Mouse (Mus musculus) liver (tissue): ENCODE measurements around the gene Ewsr1.
A peak's percentile ranks its signal among the peaks of the same experiment; 100 is the strongest.

Source experiments
- DNase-seq: peaks from one replicate; pipeline ENCODE4 v3.0.0-alpha.2; 2020; ENCODE audit warnings: mixed read lengths

The Ewsr1 gene

DNA sequence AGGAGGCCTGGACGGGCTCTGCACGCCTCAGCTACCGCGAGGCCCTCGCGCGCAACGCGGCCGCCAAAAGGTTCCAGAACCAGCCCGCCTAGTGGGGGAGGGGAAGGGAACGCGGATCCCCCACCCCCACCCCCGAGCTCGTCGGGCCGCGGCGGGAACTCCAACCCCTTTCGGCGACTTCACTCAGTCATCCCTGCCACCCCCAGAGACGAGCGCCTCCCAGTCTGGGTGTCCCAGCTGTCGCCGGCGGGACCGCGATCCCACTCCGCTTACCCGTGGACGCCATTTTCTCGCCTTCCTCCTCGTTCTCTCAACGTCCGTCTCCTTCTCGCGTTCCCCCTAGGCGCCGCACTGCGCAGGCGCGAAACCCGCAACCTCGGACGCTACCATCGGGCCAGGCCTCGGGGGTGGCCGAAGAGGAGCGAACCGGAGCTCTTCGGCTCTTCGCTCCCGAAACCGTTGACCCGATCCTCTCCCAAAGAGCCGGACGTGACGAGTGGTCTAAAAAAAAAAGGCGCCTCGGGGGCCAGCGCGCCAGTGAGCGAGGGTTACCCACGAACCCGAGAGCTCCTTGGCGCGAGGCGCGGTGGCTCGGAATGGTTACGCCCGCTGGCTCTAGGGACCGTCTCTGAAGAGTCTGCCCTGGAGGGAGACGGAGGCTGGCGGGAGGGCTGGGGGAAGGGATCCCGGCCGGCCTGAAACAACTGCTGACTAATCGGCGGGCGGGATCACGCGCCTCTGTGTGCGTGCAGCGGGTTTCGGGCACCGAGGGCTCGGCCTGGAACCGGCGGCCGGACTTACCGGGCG lies at the start of gene Ewsr1, which contains the start of gene Rhbdd3:
Ewsr1 (minus strand) TSS at position 531 of the 807 bp plus-strand sequence.
Rhbdd3 (plus strand) TSS at position 191 of the 807 bp plus-strand sequence.
- peak; percentile 96 for DNase-seq

DNA sequence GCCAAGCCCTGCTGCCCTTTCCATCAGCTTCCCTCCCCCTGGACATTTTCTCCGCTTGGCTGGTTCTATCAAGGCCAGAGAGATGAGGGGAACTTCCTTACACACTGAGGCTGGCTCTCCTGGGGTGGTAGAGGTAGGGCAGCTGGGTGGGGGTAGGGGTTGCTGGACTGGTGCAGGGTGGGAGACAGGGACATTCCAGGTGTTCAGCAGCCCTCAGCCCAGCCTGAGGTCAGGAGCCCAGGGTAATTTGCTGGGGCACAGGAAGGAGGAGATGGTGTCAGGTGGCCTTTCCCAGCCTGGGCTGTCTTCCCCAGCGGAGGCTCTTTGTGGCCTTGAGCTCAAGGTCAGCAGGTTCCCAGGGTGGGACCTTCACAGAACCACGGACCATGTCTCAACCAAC lies 46.5 kb upstream of the Ewsr1 start:
- no peak for DNase-seq

DNA sequence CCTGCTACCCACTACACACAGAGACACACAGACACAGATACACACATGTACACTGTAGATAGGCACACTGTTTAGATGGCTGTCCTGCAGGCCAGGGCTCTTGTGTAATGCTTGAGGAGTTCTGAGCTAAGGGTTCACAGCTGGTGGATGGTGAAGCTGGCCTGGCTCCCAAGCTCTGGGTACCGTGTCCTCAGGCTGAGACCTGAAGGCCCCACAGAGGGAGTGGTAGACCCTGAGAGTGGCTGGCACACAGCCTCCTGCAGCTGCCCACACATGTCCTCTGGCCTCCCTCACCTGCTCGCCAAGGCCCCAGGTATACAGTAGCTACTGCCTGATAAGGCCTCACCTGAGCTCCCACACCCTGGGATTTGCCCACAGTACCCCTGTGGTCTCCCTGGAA lies 42.9 kb upstream of the Ewsr1 start:
- no peak for DNase-seq

DNA sequence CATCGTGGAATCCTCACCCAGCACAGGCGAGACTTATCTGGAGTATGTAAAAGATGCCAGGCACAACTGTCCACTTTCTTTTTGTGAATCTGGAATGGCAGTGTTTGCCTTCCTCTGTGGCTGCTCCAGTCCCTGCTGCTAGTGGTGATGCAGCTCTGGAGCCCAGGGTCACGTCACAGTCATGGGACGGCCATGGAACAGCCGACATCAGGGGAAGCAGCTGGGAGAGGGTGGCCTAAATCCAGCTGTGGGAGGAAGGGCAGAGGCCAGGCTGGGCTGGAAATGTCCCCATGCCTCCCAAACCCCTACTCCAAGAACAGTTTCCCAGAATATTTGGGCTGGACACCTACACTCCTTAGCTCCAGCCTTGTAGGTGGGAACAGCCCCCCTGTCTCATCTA lies 42.2 kb upstream of the Ewsr1 start:
- DNase-seq = no peak

DNA sequence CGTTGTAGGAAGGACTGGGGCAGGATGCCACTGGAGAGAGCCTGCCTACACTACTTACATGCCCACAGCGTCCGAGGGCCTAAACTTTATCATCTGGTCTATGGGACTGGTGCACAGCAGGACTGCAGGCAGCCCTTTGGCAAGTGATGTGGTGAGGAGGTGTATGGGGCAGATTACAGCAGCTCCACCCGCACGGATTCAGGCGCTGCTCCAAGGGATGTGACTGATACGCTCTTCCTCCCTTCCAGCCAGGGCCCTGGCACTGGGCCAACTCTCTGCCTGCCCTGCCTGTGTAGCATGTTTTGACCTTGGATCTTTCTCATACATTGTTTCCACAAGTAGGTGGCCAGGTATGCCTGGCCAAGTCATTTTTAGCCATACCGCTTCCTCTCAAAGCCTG lies 41.6 kb upstream of the Ewsr1 start:
- DNase-seq = peak; percentile 61

DNA sequence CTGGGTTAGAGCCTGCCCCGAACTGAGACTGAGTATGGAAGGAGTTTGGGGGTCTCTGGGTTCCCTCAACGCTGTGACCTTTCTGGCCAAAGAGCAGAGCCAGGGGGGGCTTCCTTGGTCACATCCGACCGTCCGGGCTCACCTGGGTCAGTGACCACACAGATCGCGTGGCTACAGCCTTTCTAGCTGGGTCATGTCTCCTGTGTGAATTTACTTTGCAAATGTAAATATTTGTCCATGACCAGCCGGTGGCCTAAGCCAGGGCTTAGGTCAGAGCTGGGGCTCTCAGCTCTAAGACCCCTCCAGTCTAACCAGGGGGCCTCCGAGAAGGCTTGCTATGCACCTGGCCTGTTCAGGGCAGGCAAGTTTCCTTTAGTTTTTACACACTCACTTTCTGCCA lies 40.3 kb upstream of the Ewsr1 start:
- DNase-seq = peak; percentile 43

DNA sequence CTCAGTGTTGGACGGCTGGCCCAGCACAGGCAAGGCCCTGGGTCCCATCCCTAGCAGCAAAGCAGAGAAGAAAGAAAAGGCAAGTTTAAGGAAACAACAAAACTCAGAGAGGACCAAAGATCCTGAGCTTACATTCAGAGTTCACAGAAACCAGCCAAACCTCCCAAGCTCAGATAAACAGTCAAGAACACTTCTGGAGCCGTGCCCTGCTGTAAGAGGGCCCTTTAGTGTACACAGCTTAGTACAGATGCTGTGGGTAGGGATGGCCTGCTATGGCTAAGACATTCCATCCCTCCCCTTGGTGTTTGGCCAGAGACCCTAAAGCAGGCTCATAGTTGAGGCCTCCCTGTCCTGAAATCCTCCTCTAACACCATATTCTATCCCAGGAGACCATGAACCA lies 39.6 kb upstream of the Ewsr1 start:
- DNase-seq = no peak

DNA sequence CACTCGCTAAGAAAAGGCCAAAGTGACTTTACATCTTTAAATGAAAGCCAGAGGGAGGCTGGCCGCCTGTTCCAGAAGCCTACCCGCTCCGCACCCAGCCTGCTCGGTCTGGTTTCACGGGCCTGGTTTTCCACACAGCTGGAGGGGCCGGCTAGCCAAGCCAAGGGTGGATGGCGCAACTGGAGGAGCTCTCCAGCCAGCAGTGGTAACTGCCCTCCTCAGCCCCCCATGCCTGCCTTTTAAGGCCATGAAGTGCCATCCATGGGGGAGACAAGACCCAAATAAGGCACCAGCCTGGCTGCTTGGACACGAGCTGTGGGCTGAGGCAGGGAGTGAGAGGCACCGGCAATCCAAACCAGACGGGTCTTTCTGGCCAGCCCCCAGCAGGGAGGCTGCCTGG lies 36.8 kb upstream of the Ewsr1 start:
- no peak for DNase-seq

DNA sequence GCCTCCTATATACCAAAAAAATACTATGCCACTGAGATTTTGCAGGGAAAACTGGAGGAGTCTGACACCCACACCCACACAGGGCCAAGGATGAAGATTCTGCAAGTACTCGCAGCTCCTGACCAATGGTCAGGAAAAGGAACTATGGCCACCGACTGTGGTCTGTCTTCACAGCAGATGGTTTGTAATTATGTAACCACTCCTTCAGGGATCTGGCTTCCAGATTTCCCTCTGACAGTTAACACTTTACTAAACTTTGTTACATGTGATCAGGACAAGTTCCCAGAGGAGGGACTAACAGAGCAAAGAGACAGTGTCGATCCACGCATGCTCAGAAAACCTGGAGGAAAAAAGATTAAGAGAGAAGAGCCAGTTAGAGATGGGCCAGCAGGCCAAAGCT lies 33.7 kb upstream of the Ewsr1 start:
- DNase-seq = no peak

DNA sequence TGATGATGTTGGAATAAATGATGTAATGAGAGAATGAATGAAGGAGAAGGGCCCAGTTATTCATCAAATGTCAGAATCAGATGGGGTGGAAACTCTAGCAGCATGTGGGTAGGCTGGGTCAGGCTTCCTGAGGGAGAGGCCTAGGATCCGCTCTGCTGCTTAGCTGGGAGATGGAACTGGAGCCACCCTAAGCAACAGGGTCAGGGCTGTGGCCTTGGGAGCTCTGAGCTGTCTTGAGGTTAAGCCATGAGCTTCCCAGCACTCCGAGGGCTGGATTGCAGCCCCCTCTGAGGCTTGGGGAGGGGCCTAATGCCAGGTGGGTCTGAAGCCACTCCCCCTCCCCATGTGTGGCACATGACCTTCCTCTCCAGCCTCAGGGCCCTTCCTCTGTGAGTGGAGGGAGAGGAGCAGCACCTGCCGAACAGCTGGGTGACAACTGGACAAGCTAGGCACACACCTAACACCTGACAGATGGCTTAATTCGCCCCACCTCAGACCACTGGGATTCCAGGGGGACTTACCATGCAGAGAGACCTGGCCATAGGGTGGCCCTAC lies 31.1 kb upstream of the Ewsr1 start:
- DNase-seq = no peak

DNA sequence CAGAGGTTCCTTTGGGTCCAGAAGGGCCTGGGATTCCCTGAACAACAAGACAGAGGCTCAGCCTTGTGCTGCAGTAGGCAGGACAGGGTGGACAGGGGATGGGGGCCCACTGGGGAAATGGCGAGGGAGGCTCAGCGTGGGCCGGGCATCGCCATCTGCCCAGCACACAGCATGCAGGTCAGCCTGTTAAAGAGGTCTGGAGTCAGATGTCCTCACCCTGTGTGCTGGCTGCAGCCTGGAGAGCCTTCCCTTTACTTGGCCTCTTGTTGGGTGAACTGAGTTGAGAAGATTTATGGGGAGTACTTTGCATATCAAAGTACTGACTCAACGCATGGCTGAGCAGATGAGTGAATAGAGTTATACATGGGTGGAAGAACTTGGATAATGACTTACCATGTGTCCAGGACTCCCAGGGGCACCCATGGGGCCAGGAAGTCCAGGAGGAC lies 30.0 kb upstream of the Ewsr1 start:
- DNase-seq = no peak

DNA sequence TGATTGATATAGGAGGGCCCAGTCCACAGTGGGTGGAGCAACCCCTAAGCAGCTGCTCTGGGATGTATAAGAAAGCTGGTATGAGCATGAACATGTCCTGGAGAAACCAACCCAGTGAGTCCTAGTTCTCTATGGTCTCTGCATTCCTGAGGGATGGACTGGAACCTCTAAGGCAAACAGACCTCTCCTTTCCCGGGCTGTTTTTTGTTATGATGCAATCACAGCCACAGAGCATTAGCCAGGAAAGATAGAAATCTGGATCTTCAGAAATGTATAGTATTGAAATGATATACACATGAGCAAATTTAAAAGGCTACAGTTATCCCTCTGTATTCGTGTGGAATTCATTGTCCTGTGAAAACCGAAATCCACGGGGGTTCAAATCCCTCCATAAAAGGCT lies 26.6 kb upstream of the Ewsr1 start:
- no peak for DNase-seq

DNA sequence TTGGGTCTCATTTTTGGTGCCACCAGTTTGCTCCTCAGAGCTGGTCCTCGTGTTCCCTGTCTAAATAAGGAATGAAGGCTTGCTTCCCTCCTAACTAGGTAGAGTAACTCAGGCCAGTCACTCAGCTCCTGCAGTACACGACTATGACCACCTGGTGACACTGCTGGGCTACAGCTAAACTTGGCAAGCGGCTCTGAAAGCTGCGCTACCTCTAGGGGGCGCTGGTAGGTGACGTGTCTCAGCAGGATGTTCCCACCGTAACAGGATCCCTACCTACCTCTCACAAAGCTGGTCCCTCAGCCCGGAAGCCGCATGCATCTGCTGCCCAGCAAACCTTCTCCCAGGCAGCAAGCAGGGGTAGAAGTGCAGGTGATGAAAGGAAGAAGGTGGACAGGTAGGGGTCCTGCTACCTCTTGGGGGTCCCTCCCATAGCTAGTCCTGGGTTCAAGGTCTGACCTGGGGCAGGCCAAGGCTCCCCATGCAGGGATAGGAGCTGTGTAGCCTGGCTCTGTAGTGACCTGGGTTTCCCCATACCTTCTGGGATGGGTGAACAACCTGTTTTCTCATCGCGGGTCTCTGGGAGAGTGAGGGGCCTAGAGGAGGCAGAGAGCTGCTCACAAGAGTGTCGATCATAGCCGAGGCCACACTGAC lies 16.0 kb upstream of the Ewsr1 start:
- peak; percentile 90 for DNase-seq

DNA sequence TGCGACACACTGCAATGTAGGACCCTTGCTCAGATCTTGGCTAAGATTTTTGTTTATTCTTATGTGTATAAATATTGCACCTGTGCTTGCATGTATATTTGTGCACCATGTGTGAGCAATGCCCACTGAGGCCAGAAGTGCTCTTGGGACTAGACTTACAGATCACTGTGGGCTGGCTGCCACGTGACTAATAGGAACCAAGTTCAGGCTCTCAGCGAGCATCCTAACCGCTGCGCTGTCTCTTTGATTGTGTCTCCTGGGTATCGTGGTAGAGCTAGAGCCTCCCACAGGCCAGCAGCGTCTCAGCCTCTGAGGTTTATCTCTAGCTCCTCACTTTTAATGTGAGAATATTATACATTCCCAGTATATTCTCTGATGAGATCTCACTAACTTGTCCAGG lies 14.6 kb upstream of the Ewsr1 start:
- DNase-seq = no peak

DNA sequence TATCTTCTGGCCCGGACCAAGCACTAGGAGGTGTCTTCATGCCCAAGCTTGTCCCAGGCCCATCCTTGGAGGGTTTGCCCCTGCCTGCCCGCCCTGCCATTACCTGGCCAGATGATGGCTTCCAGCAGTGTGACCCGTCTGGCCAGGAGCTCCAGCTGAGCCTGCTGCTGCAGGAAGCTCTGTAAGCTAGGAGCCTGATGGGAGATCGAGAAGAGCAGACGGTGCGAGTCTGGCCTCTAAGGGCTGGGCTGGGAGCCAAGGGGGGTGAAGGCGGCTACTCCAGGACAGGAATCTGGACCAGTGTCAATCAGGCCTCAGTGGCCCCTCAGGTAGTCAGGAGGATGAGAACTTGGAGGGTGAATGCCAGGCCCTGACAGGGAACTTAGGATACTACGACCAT lies 10.4 kb upstream of the Ewsr1 start:
- no peak for DNase-seq

DNA sequence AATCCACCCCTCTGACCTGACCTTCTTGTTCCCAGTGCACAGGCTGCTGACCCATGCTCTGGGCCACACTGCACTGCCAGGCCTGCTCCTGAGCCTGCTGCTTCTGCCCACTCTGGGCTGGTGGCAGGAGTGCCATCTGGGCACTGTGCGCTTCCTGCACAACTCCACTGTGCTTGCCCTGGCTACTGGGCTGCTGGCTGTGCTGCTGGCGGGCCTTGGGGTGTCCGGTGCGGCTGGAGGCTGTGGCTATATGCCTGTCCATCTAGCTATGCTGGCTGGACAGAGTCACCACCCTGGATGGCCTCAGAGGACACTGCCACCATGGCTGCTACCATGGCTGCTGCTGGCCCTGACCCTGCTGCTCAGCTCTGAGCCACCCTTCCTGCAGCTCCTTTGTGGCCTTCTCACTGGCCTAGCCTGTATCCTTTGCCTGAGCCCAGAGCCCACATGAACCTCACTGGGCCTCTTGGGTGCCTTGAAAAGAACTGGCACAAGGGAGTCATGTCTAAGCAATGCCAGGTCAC lies 5.0 kb upstream of the Ewsr1 start:
- DNase-seq = no peak

DNA sequence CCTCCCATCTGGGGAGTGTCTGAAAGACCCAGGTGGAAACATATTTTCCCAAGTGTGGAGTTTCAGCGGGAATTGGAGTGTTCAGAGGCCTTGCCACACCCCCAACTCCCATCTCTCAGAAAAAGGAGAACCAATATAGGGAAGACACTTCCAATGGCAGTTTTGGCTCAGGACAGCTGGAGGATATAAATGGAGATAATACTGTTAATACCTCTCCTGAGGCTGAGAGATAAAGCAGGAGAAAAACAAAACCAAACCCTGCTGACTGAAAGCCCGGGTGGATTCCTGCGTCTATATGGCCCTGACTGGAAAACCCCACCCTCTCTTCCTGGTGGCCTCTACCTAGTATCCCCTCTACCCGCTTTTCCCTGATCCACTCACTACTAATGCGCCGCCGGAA lies 3.3 kb upstream of the Ewsr1 start:
- DNase-seq = no peak

DNA sequence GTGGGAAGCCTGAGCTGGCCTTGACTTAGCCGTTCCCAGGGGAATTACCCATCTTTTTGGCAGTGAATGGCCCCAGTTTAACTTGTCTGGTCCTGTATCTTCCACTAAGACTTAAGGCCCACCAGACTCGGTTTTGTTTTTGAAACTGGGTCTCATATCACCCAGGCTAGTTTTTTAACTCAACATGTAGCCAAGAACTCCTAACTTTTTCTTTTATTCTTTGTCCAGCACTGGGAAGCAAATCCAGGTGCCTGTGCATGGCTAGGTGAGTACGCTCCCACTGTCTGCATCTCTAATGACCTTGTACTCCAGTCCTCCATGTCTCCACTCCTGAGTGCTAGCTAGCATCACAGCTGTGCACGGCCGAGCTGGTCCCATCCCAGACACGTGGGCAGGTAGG lies 2.6 kb upstream of the Ewsr1 start:
- DNase-seq = no peak

DNA sequence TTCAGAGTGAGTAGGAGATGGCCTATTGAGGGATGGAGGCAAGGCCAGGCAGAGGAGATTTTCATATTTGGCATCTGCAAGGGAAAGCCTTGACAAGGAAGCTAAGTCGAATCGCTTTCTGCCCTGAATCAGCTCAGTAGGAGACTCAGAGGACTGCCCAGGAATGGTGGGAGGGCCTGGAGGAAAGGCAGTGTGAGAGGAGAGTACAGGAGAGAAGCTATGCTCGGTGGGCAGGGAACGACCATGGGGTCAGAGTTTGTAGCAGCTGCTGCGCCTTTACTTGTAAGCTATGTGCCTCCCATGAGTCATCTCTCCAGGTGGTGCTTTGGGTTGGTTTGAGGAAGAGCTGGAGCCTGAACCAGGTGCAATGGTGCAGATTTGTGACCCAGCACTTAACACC lies 1.7 kb upstream of the Ewsr1 start:
- no peak for DNase-seq

DNA sequence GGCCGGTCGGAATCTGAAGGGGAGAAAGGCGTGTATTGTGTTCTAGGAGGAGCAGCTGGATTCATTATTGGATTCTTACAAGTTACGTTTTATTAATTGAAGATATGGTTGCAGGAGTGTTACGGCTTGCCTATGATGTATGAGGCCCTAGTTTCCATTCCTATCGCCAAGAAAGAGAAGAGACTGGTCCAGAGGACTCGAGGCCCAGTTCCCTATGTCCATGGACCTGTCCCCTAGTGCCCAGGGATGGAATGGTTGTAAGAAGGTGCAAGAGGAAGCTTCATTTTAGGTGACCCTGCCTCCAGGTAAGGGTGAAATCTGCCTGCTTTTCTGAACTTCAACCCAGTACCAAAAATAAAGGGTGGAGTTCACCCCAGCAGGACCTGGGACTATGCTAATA lies 1.2 kb upstream of the Ewsr1 start:
- DNase-seq = no peak

DNA sequence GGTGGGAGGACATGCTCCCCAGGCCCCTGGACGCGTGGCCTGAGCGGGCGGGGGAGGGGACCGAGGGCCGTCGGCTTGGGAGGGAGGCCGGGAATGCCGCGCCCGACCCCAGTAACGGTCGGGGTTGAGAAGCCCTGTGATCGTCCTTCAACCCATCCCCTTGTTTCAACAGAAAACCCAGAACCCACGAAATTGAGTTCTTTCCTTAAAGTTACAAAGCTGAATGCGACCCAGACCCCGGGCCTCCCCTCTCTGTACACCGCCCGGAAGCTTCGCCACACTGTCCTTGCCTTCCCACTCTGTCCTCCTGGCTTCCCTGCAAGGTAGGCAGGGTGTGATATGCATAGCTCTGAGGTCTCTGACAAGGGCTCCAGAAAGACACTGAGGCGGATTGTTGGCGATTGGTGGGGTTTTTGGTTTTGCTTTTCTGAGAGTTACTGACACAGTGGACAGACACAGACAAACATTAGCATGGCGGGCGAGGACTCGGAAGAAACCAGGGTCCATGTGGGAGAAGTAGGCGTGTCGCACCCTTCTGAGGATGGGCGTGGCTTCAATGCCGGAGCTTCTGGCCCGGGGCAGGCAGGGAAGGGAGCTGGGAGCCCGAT lies 614 bp upstream of the Ewsr1 start:
- DNase-seq = peak; percentile 91

DNA sequence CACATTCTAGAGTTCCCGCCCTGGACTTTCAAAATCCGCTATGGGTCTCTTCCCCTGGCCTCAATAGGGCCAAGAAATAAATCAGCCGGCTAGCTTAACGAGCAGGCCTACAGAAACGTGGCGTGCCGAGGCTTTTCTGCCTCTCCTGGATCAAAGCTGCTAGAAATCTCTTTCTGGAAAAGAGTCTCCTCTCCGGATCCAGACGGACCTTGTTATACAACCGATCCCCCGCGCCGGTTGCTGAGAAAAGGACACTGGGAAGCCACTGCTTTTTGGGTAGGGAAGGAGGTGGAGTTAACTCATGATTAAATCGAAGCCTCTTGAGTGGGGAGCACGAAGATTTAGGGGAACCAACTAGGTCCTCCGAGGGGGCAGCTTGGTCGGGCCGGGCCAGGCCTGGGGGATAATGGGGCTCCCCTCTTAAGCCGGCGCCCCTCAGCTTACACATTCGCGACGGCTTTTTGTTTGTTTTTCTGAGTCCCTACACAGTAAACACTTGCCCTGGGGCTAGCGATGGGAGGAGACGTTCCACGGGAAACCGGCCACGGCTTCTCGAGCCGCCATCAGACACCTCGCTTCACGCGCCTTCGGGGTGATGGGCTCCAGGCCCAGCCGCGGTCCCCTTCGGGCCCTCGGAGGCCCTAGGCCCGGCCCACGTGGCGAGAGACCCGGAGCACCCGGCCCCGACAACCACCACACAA lies 881 bp downstream of the Ewsr1 start:
- DNase-seq = peak; percentile 66

DNA sequence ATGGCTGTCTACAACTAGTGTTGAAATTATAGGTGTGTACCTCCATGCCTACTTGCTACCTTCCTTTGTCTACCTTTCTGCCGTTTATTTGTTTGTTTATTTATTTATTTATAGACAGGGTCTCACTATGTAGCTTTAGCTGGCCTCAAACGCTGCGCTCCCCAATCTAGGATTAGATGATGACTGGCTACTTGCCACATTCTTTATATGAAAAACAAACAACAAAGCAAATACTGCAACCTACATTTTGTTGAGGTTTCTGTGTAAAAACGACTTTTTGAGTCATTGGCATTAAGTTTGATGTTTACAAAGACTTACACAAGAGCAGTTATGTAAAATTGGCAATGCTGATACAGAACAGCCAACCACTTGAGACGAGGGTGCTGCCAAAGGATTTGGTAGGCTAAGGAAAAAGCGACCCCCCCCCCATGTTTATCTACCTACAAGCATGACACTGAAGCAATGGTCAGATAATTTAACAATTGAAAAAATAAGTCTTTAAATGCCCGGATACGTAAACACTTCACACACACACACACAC lies 2.5 kb downstream of the Ewsr1 start:
- DNase-seq = no peak
